Mouse (Mus musculus): ENCODE data around the gene Col11a1. TPM values are rescaled to one million over a fixed set of nuclear protein-coding genes. Genes with fewer than 3 reads are reported as not detected.

The Col11a1 gene
- polyA plus RNA-seq (2015; fragmentation: Nextera tagmentation; extraction: Ambion mirVana), result 3.8 and 4.6 TPM in 2 replicates

DNA sequence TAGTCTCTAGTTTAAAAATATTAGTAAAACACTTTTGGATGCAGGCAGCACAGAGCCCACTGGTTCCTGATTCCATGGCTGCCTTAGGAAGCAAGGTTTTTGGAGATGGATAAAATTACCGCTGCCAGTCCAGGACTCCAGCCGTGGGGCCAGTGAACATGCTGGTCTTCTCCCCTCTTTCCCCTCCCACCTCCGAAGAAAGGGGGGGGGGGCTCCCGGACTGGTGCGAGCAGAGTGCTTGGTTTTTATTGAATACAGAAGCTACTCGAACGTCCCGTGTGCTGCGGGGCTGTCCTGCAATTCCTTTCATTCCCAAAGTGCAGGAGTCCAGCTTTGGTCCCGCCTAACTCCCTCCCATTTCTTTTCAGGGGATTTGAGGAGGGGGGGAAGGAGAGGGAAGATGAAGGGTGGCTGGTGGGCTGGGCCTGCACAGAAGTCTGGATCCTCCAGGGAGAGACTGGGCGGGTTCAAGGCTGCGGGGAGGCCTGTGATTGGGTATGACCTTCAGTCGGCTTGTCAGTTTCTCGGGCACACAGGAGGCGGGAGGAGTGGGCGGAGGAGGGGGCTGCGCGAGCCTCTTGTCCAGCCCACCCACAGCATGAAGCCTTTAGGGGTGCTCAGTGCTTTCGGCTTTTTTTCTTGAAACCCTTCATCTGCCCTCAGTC is at the start of gene Col11a1:
Col11a1 (plus strand) TSS at position 570 of the 665 bp plus-strand sequence.
- Histone ChIP-seq H3K9me3 (replicated peaks; ENCODE audit: control insufficient read depth, low read length) (no peaks in the 10 kb centered on the region), H3K4me3 (ENCODE audit: low read length) (peak within 1 kb of the TSS; percentile 65), H3K27ac (ENCODE audit: low read length) (no peak within 1 kb of the TSS), H3K9ac (ENCODE audit: low read length) (peak within 1 kb of the TSS; percentile 61), H3K27me3 (ENCODE audit: control insufficient read depth, insufficient read depth, low read length) (no peaks in the 10 kb centered on the region), H3K36me3 (ENCODE audit: control insufficient read depth, insufficient read depth) (no peaks in the 10 kb centered on the region), H3K4me2 (ENCODE audit: low read depth, low read length) (peak within 1 kb of the TSS; percentile 98), H3K4me1 (ENCODE audit: control insufficient read depth, insufficient read depth, low read length) (peaks cover 6% of the 10 kb centered on the region; the same call in 1 of the 2 replicates)
- peak; percentile 94 for ATAC-seq (replicated peaks; ENCODE audit: extremely low read depth, insufficient read depth, low FRiP score)
- 2% methylated on average over 18 of the region's 19 CpGs for WGBS

DNA sequence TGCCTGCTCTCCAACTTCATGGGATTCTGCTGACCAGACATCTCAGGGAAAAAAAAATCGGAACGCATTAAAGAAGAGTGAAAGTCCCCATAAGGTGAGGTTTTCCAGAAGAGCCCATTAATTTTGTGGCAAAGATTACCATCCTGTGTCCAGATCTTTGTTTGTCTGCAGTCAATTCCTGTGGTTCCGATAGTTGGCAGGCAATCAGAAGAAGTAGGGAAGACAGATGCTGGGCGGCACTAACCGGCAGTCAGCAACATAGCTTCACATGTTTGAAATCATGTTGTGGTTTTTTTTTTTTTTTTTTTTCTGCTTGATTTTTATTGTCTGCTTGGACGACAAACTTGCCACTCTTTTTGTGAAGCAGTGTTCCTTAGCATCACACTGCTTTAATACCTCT is 39.4 kb upstream of the Col11a1 start:
- Histone ChIP-seq H3K9ac (ENCODE audit: low read length) (no peak overlapping the region), H3K27ac (ENCODE audit: low read length) (no peak overlapping the region), H3K4me1 (ENCODE audit: control insufficient read depth, insufficient read depth, low read length) (no peaks in the 10 kb centered on the region), H3K27me3 (ENCODE audit: control insufficient read depth, insufficient read depth, low read length) (no peaks in the 10 kb centered on the region), H3K9me3 (replicated peaks; ENCODE audit: control insufficient read depth, low read length) (no peaks in the 10 kb centered on the region), H3K36me3 (ENCODE audit: control insufficient read depth, insufficient read depth) (no peaks in the 10 kb centered on the region), H3K4me2 (ENCODE audit: low read depth, low read length) (no peak overlapping the region), H3K4me3 (ENCODE audit: low read length) (no peak overlapping the region)
- 86% methylated on average over 6 of the region's 6 CpGs for WGBS
- no peak for ATAC-seq (replicated peaks; ENCODE audit: extremely low read depth, insufficient read depth, low FRiP score)

DNA sequence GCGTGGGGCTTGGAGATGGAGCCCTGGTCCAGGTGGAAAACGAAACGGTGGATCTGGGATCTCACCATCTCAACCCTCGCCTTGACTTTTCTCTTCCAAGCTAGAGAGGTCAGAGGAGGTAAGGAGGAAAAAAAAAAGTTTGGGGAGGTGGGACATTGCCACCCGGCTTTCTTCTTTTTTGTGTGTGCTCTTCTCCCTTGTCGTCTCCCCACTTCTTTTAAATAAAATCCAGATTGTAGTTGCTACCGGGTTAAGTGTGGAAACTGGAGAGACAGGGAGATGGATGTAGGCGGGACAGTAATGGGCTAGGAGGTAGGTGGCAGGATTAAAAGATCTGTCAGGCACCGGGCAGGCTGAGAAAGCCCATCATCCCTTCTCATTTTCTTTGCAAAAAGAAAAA is 546 bp downstream of the Col11a1 start:
- Histone ChIP-seq H3K27me3 (ENCODE audit: control insufficient read depth, insufficient read depth, low read length) (no peaks in the 10 kb centered on the region), H3K4me1 (ENCODE audit: control insufficient read depth, insufficient read depth, low read length) (peaks cover 6% of the 10 kb centered on the region; the same call in 1 of the 2 replicates), H3K9ac (ENCODE audit: low read length) (peak overlapping the region; percentile 61), H3K27ac (ENCODE audit: low read length) (no peak overlapping the region), H3K9me3 (replicated peaks; ENCODE audit: control insufficient read depth, low read length) (no peaks in the 10 kb centered on the region), H3K4me2 (ENCODE audit: low read depth, low read length) (peak overlapping the region; percentile 98), H3K4me3 (ENCODE audit: low read length) (peak overlapping the region; percentile 65), H3K36me3 (ENCODE audit: control insufficient read depth, insufficient read depth) (no peaks in the 10 kb centered on the region)
- no peak for ATAC-seq (replicated peaks; ENCODE audit: extremely low read depth, insufficient read depth, low FRiP score)
- under 1% methylated on average over 9 of the region's 9 CpGs for WGBS

DNA sequence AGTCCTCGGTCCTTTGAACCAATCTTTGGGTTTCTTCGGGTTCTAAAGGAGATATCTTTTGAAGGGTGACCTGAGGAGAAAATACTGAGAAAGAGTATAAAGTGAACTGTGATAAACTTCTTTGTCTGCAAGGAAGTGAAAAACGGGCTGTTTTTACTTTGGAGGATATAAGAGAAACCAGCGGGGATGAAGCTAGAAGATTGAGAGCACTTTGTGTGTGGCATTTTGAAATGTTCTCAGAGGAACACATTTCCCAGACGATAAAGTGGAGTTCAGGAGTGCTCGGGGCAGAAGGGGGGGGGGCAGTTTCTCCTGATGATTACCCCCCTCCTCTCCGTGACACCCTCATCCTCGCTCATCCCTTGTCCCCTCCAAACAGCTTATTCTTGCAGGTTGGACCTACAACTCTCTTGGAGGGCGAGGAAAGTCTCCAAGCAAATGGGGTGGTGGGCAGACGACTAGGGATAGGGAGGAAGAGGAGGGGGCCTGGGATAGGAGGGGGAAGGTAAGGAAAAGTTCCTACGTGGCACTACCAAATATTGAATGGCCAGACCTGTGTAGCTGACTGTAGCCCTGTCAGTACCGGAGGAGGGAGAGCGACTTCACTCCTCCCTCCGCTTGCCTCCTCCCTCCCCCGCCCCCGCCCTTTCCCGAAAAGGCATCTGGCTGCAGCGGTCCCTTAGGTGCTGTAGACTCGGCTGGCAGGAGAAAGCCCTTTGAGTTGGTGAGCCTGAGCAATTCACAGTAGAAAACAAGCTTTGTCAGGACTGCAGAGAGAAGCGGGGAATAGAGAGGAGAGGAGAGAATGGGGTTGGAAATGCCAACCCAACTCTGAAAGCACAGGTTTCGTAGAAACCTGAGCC is 1.2 kb downstream of the Col11a1 start:
- Histone ChIP-seq H3K4me1 (ENCODE audit: control insufficient read depth, insufficient read depth, low read length) (peaks cover 6% of the 10 kb centered on the region; the same call in 1 of the 2 replicates), H3K9me3 (replicated peaks; ENCODE audit: control insufficient read depth, low read length) (no peaks in the 10 kb centered on the region), H3K4me3 (ENCODE audit: low read length) (peak overlapping the region; percentile 65), H3K4me2 (ENCODE audit: low read depth, low read length) (peak overlapping the region; percentile 98), H3K27ac (ENCODE audit: low read length) (no peak overlapping the region), H3K36me3 (ENCODE audit: control insufficient read depth, insufficient read depth) (no peaks in the 10 kb centered on the region), H3K9ac (ENCODE audit: low read length) (peak overlapping the region; percentile 42), H3K27me3 (ENCODE audit: control insufficient read depth, insufficient read depth, low read length) (no peaks in the 10 kb centered on the region)
- peak; percentile 68; the same call in 1 of the 2 replicates for ATAC-seq (replicated peaks; ENCODE audit: extremely low read depth, insufficient read depth, low FRiP score)
- WGBS, result 1% methylated on average over 21 of the region's 21 CpGs

DNA sequence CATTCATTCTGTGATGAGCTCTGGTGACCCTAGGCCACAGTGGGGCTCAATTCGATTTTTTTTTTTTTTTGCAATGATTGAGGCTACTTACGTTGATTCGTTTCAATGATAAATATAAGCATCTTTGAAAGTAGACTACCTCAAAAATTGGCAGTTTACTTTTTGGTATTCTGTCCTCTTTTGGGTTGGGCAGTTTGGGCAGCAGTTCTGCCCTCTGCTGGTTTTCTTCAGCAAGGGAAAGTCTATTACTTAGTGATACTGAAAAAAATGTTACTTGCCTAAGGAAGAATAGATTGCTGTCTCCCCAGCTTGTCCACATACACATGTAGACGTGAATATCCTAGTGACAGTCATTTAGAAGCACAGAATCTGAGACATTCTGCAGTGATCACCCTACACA is 2.0 kb downstream of the Col11a1 start:
- no peak for ATAC-seq (replicated peaks; ENCODE audit: extremely low read depth, insufficient read depth, low FRiP score)
- Histone ChIP-seq H3K9me3 (replicated peaks; ENCODE audit: control insufficient read depth, low read length) (no peaks in the 10 kb centered on the region), H3K9ac (ENCODE audit: low read length) (peak overlapping the region; percentile 42), H3K4me1 (ENCODE audit: control insufficient read depth, insufficient read depth, low read length) (peaks cover 6% of the 10 kb centered on the region; the same call in 1 of the 2 replicates), H3K36me3 (ENCODE audit: control insufficient read depth, insufficient read depth) (no peaks in the 10 kb centered on the region), H3K4me3 (ENCODE audit: low read length) (peak overlapping the region; percentile 65), H3K27ac (ENCODE audit: low read length) (no peak overlapping the region), H3K27me3 (ENCODE audit: control insufficient read depth, insufficient read depth, low read length) (no peaks in the 10 kb centered on the region), H3K4me2 (ENCODE audit: low read depth, low read length) (peak overlapping the region; percentile 98)
- WGBS, result 7% methylated on average over 4 of the region's 4 CpGs

DNA sequence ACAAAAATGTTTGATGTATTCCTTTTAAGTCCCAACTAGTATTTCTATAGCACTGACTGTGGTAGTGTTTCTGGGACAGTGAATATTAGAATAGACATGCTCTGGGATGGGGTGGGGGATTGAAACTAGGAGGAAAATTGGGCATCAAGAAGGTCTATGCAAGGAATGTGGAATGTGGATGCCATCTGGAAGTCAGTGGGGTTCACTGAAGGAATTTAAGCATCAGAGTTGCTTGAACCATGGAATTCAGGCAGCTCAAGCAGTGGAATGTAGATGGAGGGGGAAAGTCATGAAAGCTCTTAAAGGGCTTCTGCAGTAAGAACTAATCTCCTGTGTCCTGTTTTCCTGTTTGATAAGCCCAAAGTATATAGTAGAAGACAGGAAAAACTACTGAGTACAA is 22.1 kb downstream of the Col11a1 start:
- Histone ChIP-seq H3K4me1 (ENCODE audit: control insufficient read depth, insufficient read depth, low read length) (no peaks in the 10 kb centered on the region), H3K27ac (ENCODE audit: low read length) (no peak overlapping the region), H3K9ac (ENCODE audit: low read length) (no peak overlapping the region), H3K27me3 (ENCODE audit: control insufficient read depth, insufficient read depth, low read length) (no peaks in the 10 kb centered on the region), H3K36me3 (ENCODE audit: control insufficient read depth, insufficient read depth) (no peaks in the 10 kb centered on the region), H3K9me3 (replicated peaks; ENCODE audit: control insufficient read depth, low read length) (no peaks in the 10 kb centered on the region), H3K4me2 (ENCODE audit: low read depth, low read length) (no peak overlapping the region), H3K4me3 (ENCODE audit: low read length) (no peak overlapping the region)
- no peak for ATAC-seq (replicated peaks; ENCODE audit: extremely low read depth, insufficient read depth, low FRiP score)

DNA sequence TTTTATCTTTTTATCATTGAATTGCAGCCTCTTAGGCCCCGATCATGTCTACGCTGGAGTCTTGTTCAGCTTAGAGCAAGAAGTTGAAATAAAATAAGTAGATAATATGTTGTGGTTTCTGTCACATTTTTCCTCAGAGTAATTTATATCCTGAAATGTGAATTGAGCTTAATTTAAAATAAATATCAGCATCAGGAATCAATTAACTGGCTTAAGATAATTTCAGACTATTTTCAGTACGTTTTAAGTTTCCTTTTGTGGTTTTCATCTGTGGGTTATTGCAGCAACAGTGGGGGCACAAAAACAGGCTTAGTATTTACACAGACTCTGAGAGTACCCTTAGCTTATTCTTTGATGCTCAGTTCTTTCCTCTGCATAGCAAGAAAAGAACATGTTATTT is 23.2 kb downstream of the Col11a1 start:
- no peak for ATAC-seq (replicated peaks; ENCODE audit: extremely low read depth, insufficient read depth, low FRiP score)

DNA sequence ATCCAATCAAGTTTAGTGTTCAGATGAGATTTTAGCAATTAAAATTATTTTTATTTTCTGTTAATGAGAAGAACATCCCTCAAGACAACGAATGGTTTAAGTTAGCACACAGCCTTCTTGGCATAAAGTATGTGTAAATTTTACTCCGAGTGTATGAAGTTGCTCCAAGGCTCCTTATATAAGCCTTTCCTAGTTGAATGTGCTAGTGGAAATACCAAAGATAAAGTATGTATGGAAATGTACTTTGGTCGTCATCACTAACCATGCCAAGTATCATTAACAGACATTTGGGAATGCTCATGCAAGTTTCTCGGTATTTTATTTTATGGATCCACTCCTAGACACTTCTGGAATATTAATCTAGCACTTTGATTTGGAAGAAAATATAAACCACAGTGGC is 34.8 kb downstream of the Col11a1 start:
- no peak overlapping the region for H3K9ac ChIP-seq (ENCODE audit: low read length)
- H3K4me3 ChIP-seq (ENCODE audit: low read length), result no peak overlapping the region
- no peak for ATAC-seq (replicated peaks; ENCODE audit: extremely low read depth, insufficient read depth, low FRiP score)
- no peaks in the 10 kb centered on the region for H3K27me3 ChIP-seq (ENCODE audit: control insufficient read depth, insufficient read depth, low read length)
- WGBS, result 45% methylated on average over 4 of the region's 4 CpGs
- H3K36me3 ChIP-seq (ENCODE audit: control insufficient read depth, insufficient read depth), result no peaks in the 10 kb centered on the region
- H3K27ac ChIP-seq (ENCODE audit: low read length), result no peak overlapping the region
- no peaks in the 10 kb centered on the region for H3K9me3 ChIP-seq (replicated peaks; ENCODE audit: control insufficient read depth, low read length)
- H3K4me2 ChIP-seq (ENCODE audit: low read depth, low read length), result peak overlapping the region; percentile 52; the same call in 1 of the 2 replicates
- no peaks in the 10 kb centered on the region; the same call in 1 of the 2 replicates for H3K4me1 ChIP-seq (ENCODE audit: control insufficient read depth, insufficient read depth, low read length)

More for the DNA sequence above, 23.2 kb downstream of the Col11a1 start:
- no peak overlapping the region for H3K27ac ChIP-seq (ENCODE audit: low read length)
- no peaks in the 10 kb centered on the region for H3K4me1 ChIP-seq (ENCODE audit: control insufficient read depth, insufficient read depth, low read length)
- WGBS, result 58% methylated on average over 3 of the region's 3 CpGs
- no peaks in the 10 kb centered on the region for H3K9me3 ChIP-seq (replicated peaks; ENCODE audit: control insufficient read depth, low read length)
- H3K4me2 ChIP-seq (ENCODE audit: low read depth, low read length), result no peak overlapping the region
- H3K4me3 ChIP-seq (ENCODE audit: low read length), result no peak overlapping the region
- H3K9ac ChIP-seq (ENCODE audit: low read length), result no peak overlapping the region
- no peaks in the 10 kb centered on the region for H3K36me3 ChIP-seq (ENCODE audit: control insufficient read depth, insufficient read depth)
- H3K27me3 ChIP-seq (ENCODE audit: control insufficient read depth, insufficient read depth, low read length), result no peaks in the 10 kb centered on the region

DNA sequence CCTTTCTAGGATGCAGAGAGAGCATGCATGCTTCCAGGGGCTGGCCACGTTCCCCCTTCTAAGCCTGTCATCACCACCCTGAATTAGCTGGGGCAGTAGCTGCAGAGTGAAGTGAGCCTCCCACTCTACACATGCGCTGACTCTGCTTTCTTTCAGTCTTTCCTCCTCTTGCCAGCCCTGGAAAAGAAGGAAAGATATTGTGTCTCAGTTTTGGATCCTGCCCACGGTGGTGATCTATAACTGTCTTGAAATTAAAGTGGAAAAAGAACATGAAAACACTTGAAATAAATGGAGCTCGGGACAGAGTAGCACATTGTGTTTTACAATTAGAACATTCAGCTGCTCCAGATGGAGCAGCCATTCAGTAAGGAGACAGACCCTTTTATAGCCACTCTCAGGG is 35.2 kb downstream of the Col11a1 start:
- Histone ChIP-seq H3K4me1 (ENCODE audit: control insufficient read depth, insufficient read depth, low read length) (no peaks in the 10 kb centered on the region; the same call in 1 of the 2 replicates), H3K9me3 (replicated peaks; ENCODE audit: control insufficient read depth, low read length) (no peaks in the 10 kb centered on the region), H3K27ac (ENCODE audit: low read length) (peak overlapping the region; percentile 24; the same call in 1 of the 2 replicates), H3K27me3 (ENCODE audit: control insufficient read depth, insufficient read depth, low read length) (no peaks in the 10 kb centered on the region), H3K4me3 (ENCODE audit: low read length) (peak overlapping the region; percentile 31), H3K4me2 (ENCODE audit: low read depth, low read length) (peak overlapping the region; percentile 52), H3K9ac (ENCODE audit: low read length) (no peak overlapping the region), H3K36me3 (ENCODE audit: control insufficient read depth, insufficient read depth) (no peaks in the 10 kb centered on the region)
- ATAC-seq (replicated peaks; ENCODE audit: extremely low read depth, insufficient read depth, low FRiP score), result peak; percentile 89
- WGBS, result 25% methylated on average over 4 of the region's 4 CpGs

All from heart, embryonic 16.5 days (tissue).